Mouse (Mus musculus) neural tube, embryonic 15.5 days (tissue): ENCODE measurements at regions not wholly inside any gene's neighbourhood (a gene's known extent, or its start where the extent isn't known, plus 50 kb on each side); places are given as distances from the start of the nearest gene placed in this dataset.

ENCODE experiments used
- ATAC-seq: fragments of 200-750 bp; cut with Nextera tagmentation; 2 replicates; pipeline ENCODE4 v1.8.0; 2017; ENCODE audit warnings: mild to moderate bottlenecking, moderate TSS enrichment, moderate library complexity; ENCODE audit not compliant: low FRiP score
- H3K27ac ChIP-seq: fragments of 300-500 bp; sonication (generic); replicated peaks from 2 replicates; pipeline ENCODE4 v1.5.1; 2015; ENCODE audit warnings: mild to moderate bottlenecking, inconsistent platforms
- H3K27me3 ChIP-seq: fragments of 300-500 bp; sonication (generic); replicated peaks from 2 replicates; pipeline ENCODE4 v1.6.1; 2015; ENCODE audit warnings: inconsistent platforms
- H3K36me3 ChIP-seq: fragments of 300-500 bp; sonication (generic); 2 replicates; pipeline ENCODE4 v1.6.1; 2015; ENCODE audit warnings: inconsistent platforms
- H3K4me1 ChIP-seq: fragments of 300-500 bp; sonication (generic); 2 replicates; pipeline ENCODE4 v1.6.1; 2015; ENCODE audit warnings: inconsistent platforms
- H3K4me2 ChIP-seq: fragments of 300-500 bp; sonication (generic); 2 replicates; pipeline ENCODE4 v1.6.1; 2015; ENCODE audit warnings: inconsistent platforms, mild to moderate bottlenecking, moderate library complexity
- H3K4me3 ChIP-seq: fragments of 300-500 bp; sonication (generic); replicated peaks from 2 replicates; pipeline ENCODE4 v1.5.1; 2015; ENCODE audit warnings: mild to moderate bottlenecking, inconsistent platforms
- H3K9ac ChIP-seq: fragments of 300-500 bp; sonication (generic); replicated peaks from 2 replicates; pipeline ENCODE4 v1.6.1; 2015; ENCODE audit warnings: mild to moderate bottlenecking, inconsistent platforms
- H3K9me3 ChIP-seq: fragments of 300-500 bp; sonication (generic); replicated peaks from 2 replicates; pipeline ENCODE4 v1.6.1; 2016; ENCODE audit warnings: inconsistent platforms
- WGBS: fragments of 180-500 bp; shearing (Covaris S2); methylation state at CpG from one replicate; pipeline ENCODE4 v1.1.7; 2015; ENCODE audit warnings: mixed read lengths; 5-methylcytosine and 5-hydroxymethylcytosine counted together

- Histone ChIP-seq H3K4me1 (no peaks in the 10 kb centered on the region), H3K9ac (no peak overlapping the region), H3K9me3 (no peaks in the 10 kb centered on the region), H3K4me2 (no peak overlapping the region), H3K4me3 (no peak overlapping the region), H3K36me3 (no peaks in the 10 kb centered on the region), H3K27ac (no peak overlapping the region), H3K27me3 (no peaks in the 10 kb centered on the region)
- ATAC-seq, result no peak
- 90% methylated on average over 2 of the region's 2 CpGs for WGBS
Measured at GRCm38 (mm10) chr10:96254250-96254862, 118.0 kb downstream of the Gm5426 start.

DNA sequence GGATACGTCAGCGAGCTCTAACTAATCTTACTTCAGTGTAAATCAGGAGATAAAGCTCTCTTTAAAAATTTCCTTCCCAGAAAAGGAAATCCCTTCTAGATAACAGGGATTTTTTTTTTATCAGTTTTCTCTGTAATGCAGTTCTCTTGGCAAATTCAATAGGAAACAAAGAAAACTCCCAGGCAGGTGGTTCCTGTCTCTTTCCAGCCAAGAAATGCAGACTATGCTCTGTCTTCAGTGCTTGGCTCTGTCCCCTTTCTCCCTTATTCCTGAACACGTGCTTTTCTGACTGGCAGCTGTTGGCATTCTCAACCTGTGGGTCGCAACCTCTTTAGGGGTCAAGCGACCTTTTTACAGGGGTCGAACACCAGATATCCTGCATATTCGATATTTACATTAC lies 121.5 kb downstream of the Gm5426 start:
- ATAC-seq, result no peak
- no peak overlapping the region for H3K9ac ChIP-seq
- H3K4me2 ChIP-seq, result no peak overlapping the region
- no peak overlapping the region for H3K4me3 ChIP-seq
- 85% methylated on average over 7 of the region's 7 CpGs for WGBS
- no peaks in the 10 kb centered on the region for H3K27me3 ChIP-seq
- no peaks in the 10 kb centered on the region for H3K9me3 ChIP-seq
- no peaks in the 10 kb centered on the region for H3K36me3 ChIP-seq
- H3K27ac ChIP-seq, result no peak overlapping the region
- H3K4me1 ChIP-seq, result no peaks in the 10 kb centered on the region

DNA sequence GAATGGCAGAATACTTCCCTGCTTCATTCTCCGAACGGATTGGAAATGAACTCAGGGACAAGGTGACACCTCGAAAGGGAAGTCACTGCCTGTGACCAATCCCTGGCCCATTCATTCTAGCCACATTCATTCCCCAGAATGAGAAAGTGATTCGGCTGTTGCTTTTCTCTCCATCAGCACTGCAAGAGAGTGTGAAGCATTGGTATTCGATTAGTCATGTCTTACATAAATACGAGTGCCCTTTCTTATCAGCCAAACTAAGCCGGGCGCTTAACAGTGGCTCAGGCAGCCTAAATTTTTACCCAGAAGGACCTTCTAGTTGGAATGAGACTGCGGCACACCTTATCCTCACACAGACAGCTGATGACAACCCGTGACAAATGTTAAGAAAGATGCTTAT lies 122.8 kb downstream of the Gm5426 start:
- WGBS, result 88% methylated on average over 10 of the region's 10 CpGs
- Histone ChIP-seq H3K9me3 (no peaks in the 10 kb centered on the region), H3K4me3 (no peak overlapping the region), H3K27ac (no peak overlapping the region), H3K36me3 (no peaks in the 10 kb centered on the region), H3K4me1 (peaks cover 5% of the 10 kb centered on the region; the same call in 1 of the 2 replicates), H3K27me3 (no peaks in the 10 kb centered on the region), H3K4me2 (no peak overlapping the region), H3K9ac (no peak overlapping the region)
- no peak for ATAC-seq

- H3K4me3 ChIP-seq, result no peak overlapping the region
- no peak overlapping the region for H3K4me2 ChIP-seq
- WGBS, result 95% methylated on average over 8 of the region's 8 CpGs
- peaks cover 9% of the 10 kb centered on the region; the same call in 1 of the 2 replicates for H3K4me1 ChIP-seq
- no peak overlapping the region for H3K9ac ChIP-seq
- no peaks in the 10 kb centered on the region for H3K36me3 ChIP-seq
- H3K27me3 ChIP-seq, result no peaks in the 10 kb centered on the region
- H3K27ac ChIP-seq, result no peak overlapping the region
- no peaks in the 10 kb centered on the region for H3K9me3 ChIP-seq
- no peak for ATAC-seq
Measured at GRCm38 (mm10) chr10:96259648-96260047, 123.2 kb downstream of the Gm5426 start.

DNA sequence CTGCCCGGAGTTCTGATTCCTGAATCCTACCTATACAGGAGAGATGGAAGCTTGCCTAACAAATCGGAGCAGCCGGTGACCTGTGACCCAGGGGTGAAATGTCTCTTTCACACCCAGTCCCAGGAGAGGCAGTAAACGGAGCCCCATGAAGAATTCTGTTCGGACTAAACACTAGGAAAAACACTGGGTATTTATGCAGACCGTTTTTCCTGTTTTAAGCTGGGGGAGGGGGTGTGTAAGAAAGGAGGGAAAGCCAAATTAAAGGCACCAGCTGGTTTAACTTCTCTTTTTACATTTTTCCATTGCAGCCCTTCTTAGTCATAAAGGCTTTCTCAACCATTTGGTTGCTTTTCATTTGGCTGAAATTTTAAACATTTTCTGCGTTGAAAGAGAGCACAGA lies 127.1 kb downstream of the Gm5426 start:
- H3K4me1 ChIP-seq, result peaks cover 18% of the 10 kb centered on the region
- H3K36me3 ChIP-seq, result no peaks in the 10 kb centered on the region
- no peak overlapping the region for H3K4me3 ChIP-seq
- no peak for ATAC-seq
- no peaks in the 10 kb centered on the region for H3K27me3 ChIP-seq
- no peaks in the 10 kb centered on the region for H3K9me3 ChIP-seq
- H3K4me2 ChIP-seq, result no peak overlapping the region
- no peak overlapping the region for H3K9ac ChIP-seq
- H3K27ac ChIP-seq, result no peak overlapping the region
- WGBS, result 22% methylated on average over 7 of the region's 7 CpGs

DNA sequence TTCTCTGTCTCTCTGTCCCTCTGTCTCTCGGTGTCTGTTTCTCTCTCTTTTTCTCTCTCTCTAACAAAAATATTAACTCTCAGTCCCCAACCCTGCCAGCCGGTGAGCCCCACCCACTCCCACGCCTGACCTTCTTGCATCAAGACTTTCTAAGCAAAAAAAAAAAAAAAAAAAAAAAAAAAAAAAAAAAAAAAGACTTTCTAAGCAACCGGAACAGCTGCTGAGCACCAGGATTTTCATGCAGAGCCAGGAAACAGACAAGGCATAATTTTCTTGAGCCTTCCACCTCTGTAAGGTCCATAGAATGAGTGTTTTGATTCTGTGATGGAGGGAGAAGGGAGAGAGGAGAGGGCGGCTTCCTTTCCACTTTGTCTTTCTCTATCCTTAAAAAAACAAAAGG lies 128.0 kb downstream of the Gm5426 start:
- H3K27ac ChIP-seq, result no peak overlapping the region
- no peak overlapping the region for H3K4me3 ChIP-seq
- no peaks in the 10 kb centered on the region for H3K9me3 ChIP-seq
- H3K9ac ChIP-seq, result no peak overlapping the region
- H3K36me3 ChIP-seq, result no peaks in the 10 kb centered on the region
- WGBS, result 41% methylated on average over 5 of the region's 5 CpGs
- peaks cover 18% of the 10 kb centered on the region for H3K4me1 ChIP-seq
- H3K27me3 ChIP-seq, result no peaks in the 10 kb centered on the region
- ATAC-seq, result no peak
- H3K4me2 ChIP-seq, result no peak overlapping the region

- Histone ChIP-seq H3K27ac (no peak overlapping the region), H3K4me3 (no peak overlapping the region), H3K4me2 (no peak overlapping the region), H3K4me1 (peaks cover 18% of the 10 kb centered on the region), H3K36me3 (no peaks in the 10 kb centered on the region), H3K27me3 (no peaks in the 10 kb centered on the region), H3K9ac (no peak overlapping the region), H3K9me3 (no peaks in the 10 kb centered on the region)
- 79% methylated on average over 4 of the region's 4 CpGs for WGBS
- ATAC-seq, result no peak
Measured at GRCm38 (mm10) chr10:96264866-96265265, 128.5 kb downstream of the Gm5426 start.

- Histone ChIP-seq H3K27me3 (no peaks in the 10 kb centered on the region), H3K4me2 (no peak overlapping the region), H3K9me3 (no peaks in the 10 kb centered on the region), H3K4me3 (no peak overlapping the region), H3K9ac (no peak overlapping the region), H3K27ac (no peak overlapping the region), H3K36me3 (no peaks in the 10 kb centered on the region), H3K4me1 (peaks cover 18% of the 10 kb centered on the region)
- WGBS, result 53% methylated on average over 9 of the region's 9 CpGs
- ATAC-seq, result no peak
Measured at GRCm38 (mm10) chr10:96266100-96266735, 129.8 kb downstream of the Gm5426 start.

DNA sequence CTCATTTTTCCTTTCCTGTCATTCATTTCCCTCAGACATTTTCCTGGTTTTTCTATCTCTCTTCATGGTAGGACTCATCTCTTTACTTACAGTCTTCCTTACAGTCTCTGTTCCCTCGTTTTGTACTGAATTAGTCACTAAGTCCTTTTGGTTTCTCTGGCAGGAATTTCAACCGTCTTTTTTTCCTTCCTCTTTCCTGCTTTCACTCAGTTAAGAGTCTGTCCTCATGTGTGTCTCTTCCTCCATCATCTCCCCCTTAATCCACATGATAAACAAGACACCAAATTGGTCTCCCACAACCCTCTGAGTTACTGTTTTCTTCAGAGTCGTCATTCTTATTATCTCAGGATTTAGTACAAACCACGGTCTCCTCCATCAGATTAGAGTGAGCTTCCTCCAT lies 131.2 kb downstream of the Gm5426 start:
- ATAC-seq, result no peak
- Histone ChIP-seq H3K27me3 (no peaks in the 10 kb centered on the region), H3K4me1 (peaks cover 18% of the 10 kb centered on the region), H3K4me3 (no peak overlapping the region), H3K9ac (no peak overlapping the region), H3K27ac (no peak overlapping the region), H3K36me3 (no peaks in the 10 kb centered on the region), H3K4me2 (no peak overlapping the region), H3K9me3 (no peaks in the 10 kb centered on the region)
- WGBS, result 85% methylated on average over 4 of the region's 4 CpGs

GRCm38 (mm10) chr10:96273607-96274365 lies 137.4 kb downstream of the Gm5426 start:
- Histone ChIP-seq H3K27ac (no peak overlapping the region), H3K9ac (no peak overlapping the region), H3K4me2 (no peak overlapping the region), H3K4me3 (no peak overlapping the region), H3K36me3 (no peaks in the 10 kb centered on the region), H3K27me3 (no peaks in the 10 kb centered on the region), H3K4me1 (no peaks in the 10 kb centered on the region), H3K9me3 (no peaks in the 10 kb centered on the region)
- no peak for ATAC-seq
- 91% methylated on average over 7 of the region's 7 CpGs for WGBS

DNA sequence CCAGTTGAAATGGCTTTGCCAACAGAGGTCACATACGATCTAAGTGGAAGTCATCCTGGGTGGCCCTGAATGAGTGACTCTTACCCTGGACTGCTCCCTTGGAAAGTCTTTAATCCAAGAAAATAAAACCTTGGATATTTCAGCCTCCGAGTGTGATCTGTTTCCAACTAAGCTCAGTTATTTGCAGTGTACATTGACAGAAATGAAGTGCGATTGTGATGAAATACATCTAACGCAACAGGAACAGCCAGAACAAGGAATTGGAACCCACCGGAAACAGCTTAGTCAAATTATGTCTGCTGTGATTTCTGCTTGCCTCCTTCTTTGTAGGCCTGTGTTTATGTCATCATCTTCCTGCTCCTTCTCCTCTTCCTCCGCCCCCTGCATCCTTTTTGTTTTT lies 143.7 kb downstream of the Gm5426 start:
- Histone ChIP-seq H3K9ac (no peak overlapping the region), H3K36me3 (no peaks in the 10 kb centered on the region), H3K4me1 (no peaks in the 10 kb centered on the region), H3K9me3 (no peaks in the 10 kb centered on the region), H3K27me3 (no peaks in the 10 kb centered on the region), H3K4me3 (no peak overlapping the region), H3K4me2 (no peak overlapping the region), H3K27ac (no peak overlapping the region)
- WGBS, result 93% methylated on average over 6 of the region's 6 CpGs
- no peak for ATAC-seq
